Mouse (Mus musculus) megakaryocyte-erythroid progenitor cell, adult 5 weeks (primary cell): Measurements from ENCODE around the gene Cdr2l. TPM values are rescaled to one million over a fixed set of nuclear protein-coding genes. Genes with fewer than 3 reads are reported as not detected.

Experiments used
- polyA plus RNA-seq: library from polyadenylated mRNA; stranded (reverse); fragments of >175 nt; gene quantifications from 2 replicates; pipeline ENCODE4 v1.2.3, GENCODE M21; 2012

Gene Cdr2l
- polyA plus RNA-seq = 0.11 and 0.26 TPM in 2 replicates

DNA sequence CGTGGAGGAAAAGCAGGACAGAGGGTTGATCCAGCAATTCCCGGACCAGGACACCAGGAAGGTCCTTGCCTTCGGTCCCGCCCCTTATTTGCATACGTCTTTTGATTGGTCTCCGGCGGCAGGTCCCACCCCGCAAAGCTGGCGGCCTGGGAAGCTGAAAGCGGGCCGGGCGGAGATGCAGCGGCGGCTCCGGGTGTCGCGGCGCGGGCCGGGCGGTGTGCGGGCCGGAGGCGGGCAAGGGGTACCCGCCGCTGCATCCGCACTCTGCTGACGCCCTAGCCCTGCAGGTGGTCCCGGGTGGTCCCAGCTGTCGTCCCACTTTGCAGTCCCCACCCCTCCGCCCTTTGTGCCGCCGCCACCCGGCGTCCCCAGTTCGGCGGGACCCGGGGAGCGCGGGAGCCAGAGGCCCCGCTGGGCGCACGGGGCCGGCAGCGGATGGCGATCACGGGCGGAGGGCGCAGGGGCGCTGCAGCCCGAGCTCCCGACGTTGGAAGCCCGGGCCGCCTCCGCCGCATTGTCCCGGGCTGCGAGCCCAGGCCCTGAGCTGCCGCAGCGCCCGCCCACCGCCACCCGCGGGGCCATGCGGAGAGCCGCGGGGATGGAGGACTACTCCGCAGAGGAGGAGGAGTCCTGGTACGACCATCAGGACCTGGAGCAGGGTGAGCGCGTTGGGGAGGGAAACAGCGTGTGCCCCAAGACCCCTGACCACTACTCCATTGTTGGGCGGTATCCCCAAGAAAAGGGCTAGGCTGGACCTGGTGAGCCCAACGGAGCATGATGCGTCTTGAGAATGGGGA, at the start of gene Cdr2l:
Gene Cdr2l, plus strand, starts transcription at position 174 of the 797 bp plus-strand sequence.

DNA sequence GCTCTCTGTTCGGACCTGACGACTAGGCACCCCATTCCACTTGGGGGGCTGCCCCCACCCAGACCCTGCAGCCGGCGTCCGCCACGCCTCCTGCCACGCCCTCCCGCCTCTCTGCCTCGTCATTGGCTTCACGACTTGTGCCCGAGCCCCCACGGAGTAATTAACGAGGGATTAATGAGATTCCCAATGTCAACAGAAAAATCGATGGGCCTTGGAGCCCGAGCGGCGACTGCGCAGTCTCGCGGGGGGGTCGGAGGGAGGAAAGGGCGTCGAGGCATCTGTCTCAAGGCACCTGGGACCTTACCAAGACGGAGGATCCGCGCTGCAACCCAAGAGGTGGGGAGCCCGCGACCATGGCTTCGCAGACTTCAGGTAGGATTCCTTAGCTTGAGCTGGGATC, 47.2 kb upstream of the Cdr2l start, which contains the start of gene Otop3:
Gene Otop3, plus strand, starts transcription at position 201 of the 400 bp plus-strand sequence.

DNA sequence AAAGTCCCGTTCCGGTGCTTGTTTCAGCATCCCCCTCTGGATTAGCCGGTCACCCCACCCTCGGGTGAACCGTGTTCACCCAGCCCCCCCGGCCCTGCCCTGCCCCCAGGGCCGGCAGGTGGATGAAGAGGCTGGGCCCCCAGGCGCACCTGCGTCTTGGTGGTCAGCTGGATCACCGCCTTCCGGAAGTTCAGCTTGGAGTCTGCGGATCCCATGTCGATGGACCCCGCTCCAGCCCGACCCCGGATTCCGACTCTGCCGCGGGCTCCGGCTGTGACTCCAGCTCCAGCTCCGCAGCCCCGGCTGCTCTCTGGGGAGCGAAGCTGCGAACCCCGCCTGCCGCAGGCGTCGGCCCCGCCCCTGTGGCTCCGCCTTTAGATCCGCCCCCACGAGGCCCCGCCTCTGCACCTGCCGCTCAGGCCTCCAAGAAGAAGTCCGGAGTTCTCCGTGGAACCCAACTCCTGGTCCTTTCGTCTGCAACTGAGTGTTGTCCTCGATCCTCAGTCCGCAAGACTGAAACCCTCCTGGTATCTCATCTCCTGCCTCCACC, 14.2 kb upstream of the Cdr2l start, which contains the start of gene Hid1:
Gene Hid1, minus strand, starts transcription at position 362 of the 550 bp plus-strand sequence.

DNA sequence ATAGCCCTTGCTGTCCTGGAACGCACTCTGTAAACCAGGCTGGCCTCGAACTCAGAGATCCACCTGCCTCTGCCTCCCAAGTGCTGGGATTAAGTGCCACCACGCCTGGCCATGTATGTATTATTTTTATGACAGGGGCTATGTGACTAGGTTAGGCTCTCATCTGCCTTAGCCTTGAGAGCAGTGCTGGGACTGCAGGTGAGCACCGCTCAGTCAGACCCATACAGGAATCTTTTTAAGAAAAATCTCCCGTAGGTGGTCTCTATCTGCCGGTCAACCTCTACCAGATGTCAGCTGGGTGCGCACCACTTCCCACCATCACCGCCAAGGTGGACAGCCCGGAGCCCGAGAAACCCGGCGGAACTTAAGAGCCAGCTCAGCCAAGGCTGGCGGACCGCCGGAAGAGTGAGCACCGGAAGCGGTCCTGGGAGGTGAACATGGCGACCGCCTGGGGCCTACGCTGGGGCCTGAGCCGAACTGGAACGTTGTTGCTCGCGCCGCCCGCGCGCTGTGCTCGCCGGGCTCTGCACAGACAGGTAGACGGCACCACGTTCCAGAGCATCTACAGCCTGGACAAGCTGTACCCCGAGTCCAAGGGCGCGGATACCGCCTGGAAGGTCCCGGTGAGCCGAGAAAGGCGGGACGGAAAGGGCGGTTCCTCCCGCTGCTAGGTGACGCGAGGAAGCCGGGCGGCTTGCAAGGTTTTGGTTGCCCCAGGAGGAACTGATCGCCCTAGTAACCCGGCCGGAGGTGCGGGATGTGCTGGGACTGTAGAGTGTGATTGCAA, 21.8 kb downstream of the Cdr2l start, which contains the start of gene Mrpl58:
Gene Mrpl58, plus strand, starts transcription at position 415 of the 787 bp plus-strand sequence.

DNA sequence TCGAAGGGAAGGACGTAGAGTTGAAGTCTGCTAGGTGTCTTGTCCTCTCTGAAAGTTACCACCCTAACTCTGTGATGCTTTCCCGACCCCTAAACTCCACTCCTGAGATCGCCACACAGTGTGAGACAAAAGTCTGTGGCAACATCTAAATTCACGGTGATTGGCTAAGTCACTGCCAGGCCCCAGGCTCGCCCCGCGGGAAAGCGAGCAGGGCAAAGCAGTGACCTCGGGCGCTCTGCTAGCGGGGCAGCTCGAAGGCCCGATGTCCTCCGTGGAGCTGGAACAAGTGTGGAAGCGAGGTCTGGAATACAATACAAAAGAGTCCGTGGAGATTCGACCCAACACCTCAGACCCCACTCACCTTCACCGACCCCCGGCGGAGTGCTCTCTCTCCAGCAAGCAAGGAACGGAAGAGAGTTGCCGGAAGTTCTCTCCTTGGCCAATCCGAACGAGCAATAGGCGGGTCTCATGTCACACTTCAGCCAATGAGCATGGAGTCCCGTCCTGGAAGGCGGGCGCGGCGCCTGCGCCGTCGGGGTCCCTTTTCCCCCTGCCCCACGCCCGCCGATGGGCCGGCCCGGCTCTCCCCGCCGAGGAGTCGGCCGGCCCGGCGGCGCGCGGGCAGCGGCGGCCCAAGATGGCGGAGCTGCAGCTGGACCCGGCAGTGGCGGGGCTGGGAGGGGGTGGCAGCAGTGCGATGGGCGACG, 38.0 kb downstream of the Cdr2l start, which contains the start of the genes Atp5h and Kctd2:
Gene Atp5h, minus strand, starts transcription at position 432 of the 707 bp plus-strand sequence.
Gene Kctd2, plus strand, starts transcription at position 598 of the 707 bp plus-strand sequence.

DNA sequence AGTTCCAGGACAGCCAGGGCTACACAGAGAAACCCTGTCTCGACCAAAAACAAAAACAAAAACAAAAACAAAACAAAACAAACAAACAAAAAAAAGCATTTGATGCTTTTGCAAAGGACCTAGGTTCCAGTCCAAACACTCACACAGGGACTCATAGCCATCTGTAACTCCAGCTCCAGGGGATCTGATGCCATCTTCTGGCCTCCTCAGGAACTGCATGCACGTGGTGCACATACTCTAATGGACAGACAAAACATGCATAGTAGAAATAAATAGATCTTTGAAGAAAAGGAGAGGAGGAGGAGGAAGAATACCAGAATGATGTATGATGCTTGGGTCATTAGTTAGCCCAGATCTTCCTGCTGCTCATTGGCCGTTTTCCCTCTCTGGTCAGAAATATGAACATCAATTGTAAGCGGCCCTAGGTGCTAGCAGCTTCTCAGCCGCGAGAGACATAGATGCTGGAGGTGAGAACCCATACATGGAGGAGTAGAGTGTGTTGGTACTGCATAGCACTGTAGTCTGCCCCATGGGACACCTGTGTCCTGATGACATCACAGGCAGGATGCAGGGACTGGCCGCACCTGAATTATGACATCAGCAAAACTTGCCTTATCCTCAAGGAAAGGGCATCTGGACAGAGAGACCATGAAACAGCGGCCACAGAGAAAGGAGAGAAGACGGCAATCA, 58.3 kb downstream of the Cdr2l start, which contains the start of gene Trim80:
Gene Trim80, plus strand, starts transcription at position 640 of the 690 bp plus-strand sequence.

Other genes with a start within 250 kb of the Cdr2l start
- gene Cd300lf, start 247.9 kb upstream of the Cdr2l start, polyA plus RNA-seq = 0.47 and 1.1 TPM in 2 replicates
- 221 and 253 TPM in 2 replicates for gene Slc9a3r1, start 218.6 kb upstream of the Cdr2l start, polyA plus RNA-seq
- gene Tmem104, start 194.4 kb upstream of the Cdr2l start, polyA plus RNA-seq = 22.5 and 25.3 TPM in 2 replicates
- 11.7 and 12.6 TPM in 2 replicates for gene Nat9, start 194.1 kb upstream of the Cdr2l start, polyA plus RNA-seq
- 0.05 TPM in 2 replicates for gene Grin2c, start 114.7 kb upstream of the Cdr2l start, polyA plus RNA-seq
- gene Fdxr, start 104.9 kb upstream of the Cdr2l start, polyA plus RNA-seq = 47.2 and 51.6 TPM in 2 replicates
- 1.3 and 1.5 TPM in 2 replicates for gene Fads6, start 84.3 kb upstream of the Cdr2l start, polyA plus RNA-seq
- not detected in 2 replicates for gene Otop2, start 74.8 kb upstream of the Cdr2l start, polyA plus RNA-seq
- not detected in 2 replicates for gene Ush1g, start 59.9 kb upstream of the Cdr2l start, polyA plus RNA-seq
- gene Otop3, start 47.2 kb upstream of the Cdr2l start, polyA plus RNA-seq = 0.07 TPM in 1 of 2 replicates, not detected in the other
- gene Hid1, start 14.2 kb upstream of the Cdr2l start, polyA plus RNA-seq = 0.90 and 0.91 TPM in 2 replicates
- gene Mrpl58, start 21.8 kb downstream of the Cdr2l start, polyA plus RNA-seq = 50.0 and 65.5 TPM in 2 replicates
- 101 and 128 TPM in 2 replicates for gene Atp5h, start 38.0 kb downstream of the Cdr2l start, polyA plus RNA-seq
- 19.7 and 25.1 TPM in 2 replicates for gene Kctd2, start 38.2 kb downstream of the Cdr2l start, polyA plus RNA-seq
- gene Trim80, start 58.6 kb downstream of the Cdr2l start, polyA plus RNA-seq = not detected in 2 replicates
- gene Slc16a5, start 80.6 kb downstream of the Cdr2l start, polyA plus RNA-seq = not detected in 2 replicates
- 54.4 and 66.0 TPM in 2 replicates for gene Armc7, start 93.8 kb downstream of the Cdr2l start, polyA plus RNA-seq
- gene Nt5c, start 109.9 kb downstream of the Cdr2l start, polyA plus RNA-seq = 94.7 and 110 TPM in 2 replicates
- gene Jpt1, start 132.5 kb downstream of the Cdr2l start, polyA plus RNA-seq = 199 and 212 TPM in 2 replicates
- 320 and 361 TPM in 2 replicates for gene Sumo2, start 154.4 kb downstream of the Cdr2l start, polyA plus RNA-seq
- gene Nup85, start 182.5 kb downstream of the Cdr2l start, polyA plus RNA-seq = 41.2 and 45.2 TPM in 2 replicates
- 59.0 and 61.7 TPM in 2 replicates for gene Mrps7, start 222.0 kb downstream of the Cdr2l start, polyA plus RNA-seq
- gene Gga3, start 222.1 kb downstream of the Cdr2l start, polyA plus RNA-seq = 109 and 133 TPM in 2 replicates
- 22.9 and 27.4 TPM in 2 replicates for gene Mif4gd, start 231.1 kb downstream of the Cdr2l start, polyA plus RNA-seq
- 28.6 and 28.8 TPM in 2 replicates for gene Slc25a19, start 246.4 kb downstream of the Cdr2l start, polyA plus RNA-seq